Mouse (Mus musculus) olfactory bulb, adult 2 months (tissue): ENCODE data around the gene Trit1. TPM values are rescaled to one million over a fixed set of nuclear protein-coding genes. Genes with fewer than 3 reads are reported as not detected.

ENCODE experiments used
- H3K27ac ChIP-seq: fragments of 200-500 bp; 2 replicates; pipeline ENCODE4 v1.5.1; 2012; ENCODE audit warnings: low read depth, low read length; ENCODE audit not compliant: insufficient read depth
- H3K4me1 ChIP-seq: fragments of 200-500 bp; 2 replicates; pipeline ENCODE4 v1.6.1; 2012; ENCODE audit warnings: low read length; ENCODE audit not compliant: control insufficient read depth, insufficient read depth
- H3K4me3 ChIP-seq: fragments of 200-500 bp; 2 replicates; pipeline ENCODE4 v1.5.1; 2012; ENCODE audit warnings: mild to moderate bottlenecking, low read depth, low read length, moderate library complexity; ENCODE audit not compliant: insufficient read depth
- CTCF ChIP-seq: fragments of 200-500 bp; IDR thresholded peaks from 2 replicates; pipeline ENCODE4 v1.5.1; 2012; ENCODE audit warnings: low read depth, mild to moderate bottlenecking, low read length, moderate library complexity; ENCODE audit not compliant: insufficient read depth
- POLR2A ChIP-seq: fragments of 200-500 bp; IDR thresholded peaks from 2 replicates; pipeline ENCODE4 v1.6.1; 2012; ENCODE audit warnings: mild to moderate bottlenecking, low read depth, low read length, moderate library complexity; ENCODE audit not compliant: insufficient read depth
- WGBS: fragments of 180-500 bp; shearing (Covaris S2); methylation state at CpG from one replicate; pipeline ENCODE4 v1.1.7; 2018; 5-methylcytosine and 5-hydroxymethylcytosine counted together
- polyA plus RNA-seq: library from polyadenylated mRNA; stranded (reverse); fragments of >200 nt; gene quantifications from 2 replicates; pipeline ENCODE4 v1.2.4, GENCODE M21; 2012; ENCODE audit warnings: low replicate concordance; ENCODE audit not compliant: missing spikeins, insufficient read depth, insufficient read length

Gene Trit1
- polyA plus RNA-seq, 1 experiment: not detected

DNA sequence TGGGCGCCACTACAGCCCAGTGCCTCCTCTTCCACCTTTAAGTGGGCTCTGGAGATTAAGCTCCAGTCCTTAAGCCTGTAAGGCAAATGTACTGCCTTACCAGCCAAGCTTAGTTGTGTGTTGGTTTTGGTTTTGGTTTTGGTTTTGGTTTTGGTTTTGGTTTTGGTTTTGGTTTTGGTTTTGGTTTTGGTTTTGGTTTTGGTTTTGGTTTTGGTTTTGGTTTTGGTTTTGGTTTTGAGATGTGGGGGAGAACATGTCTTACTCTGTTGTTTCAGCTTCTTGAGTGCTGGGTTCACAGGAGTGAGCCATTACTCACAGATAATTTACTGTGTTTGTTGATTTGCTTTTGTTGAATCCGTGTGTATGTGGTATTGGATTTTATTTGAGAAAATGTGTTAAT, 68.9 kb downstream of the Trit1 start:
- 80% methylated on average over 2 of the region's 2 CpGs for WGBS
- TF ChIP-seq POLR2A (no peak), CTCF (no peak)
- Histone ChIP-seq H3K27ac (no peak overlapping the region), H3K4me3 (no peak overlapping the region), H3K4me1 (no peaks in the 10 kb centered on the region)

DNA sequence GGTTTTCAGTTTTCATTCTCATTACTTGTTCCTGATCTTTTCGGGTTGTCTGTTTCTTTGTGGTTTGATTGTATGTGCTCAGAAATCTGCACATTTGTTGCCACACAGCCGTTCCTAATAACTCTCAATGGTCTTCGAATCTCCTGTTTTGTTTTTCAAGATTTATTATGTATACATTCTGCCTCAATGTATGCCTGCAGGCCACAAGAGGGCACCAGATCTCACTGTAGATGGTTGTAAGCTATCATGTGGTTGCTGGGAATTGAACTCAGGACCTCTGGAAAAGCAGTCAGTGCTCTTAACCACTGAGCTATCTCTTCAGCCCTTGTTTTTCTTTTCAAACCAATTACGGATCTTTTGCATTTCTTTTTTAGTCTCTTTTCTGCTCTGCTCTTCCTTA, 70.0 kb downstream of the Trit1 start:
- WGBS: 91% methylated on average over 4 of the region's 4 CpGs
- TF ChIP-seq CTCF (no peak), POLR2A (no peak)

DNA sequence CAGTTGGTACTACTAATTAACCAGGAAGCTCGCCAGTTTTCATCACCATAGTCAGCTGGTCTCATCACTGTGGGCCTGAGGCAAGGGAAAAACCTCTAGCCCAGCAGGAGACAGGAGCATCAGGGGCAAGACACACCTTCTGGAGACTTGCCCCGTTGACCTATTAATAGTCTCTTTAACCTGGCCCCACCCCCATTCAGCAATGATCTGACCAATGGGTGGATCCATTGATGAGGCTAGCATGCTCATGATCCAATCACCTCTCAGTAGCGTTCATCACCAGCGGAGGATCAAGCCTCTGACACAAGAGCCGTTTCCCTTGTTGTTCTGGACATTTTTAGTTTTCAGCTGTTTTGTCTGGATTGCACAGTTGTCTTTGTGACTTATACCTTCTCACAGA, 76.2 kb downstream of the Trit1 start:
- no peaks in the 10 kb centered on the region for H3K4me1 ChIP-seq
- no peak overlapping the region for H3K27ac ChIP-seq
- 77% methylated on average over 5 of the region's 5 CpGs for WGBS
- H3K4me3 ChIP-seq: no peak overlapping the region
- TF ChIP-seq CTCF: no peak
- TF ChIP-seq POLR2A: no peak

More for the DNA sequence above, 70.0 kb downstream of the Trit1 start:
- Histone ChIP-seq H3K4me3 (no peak overlapping the region), H3K27ac (no peak overlapping the region), H3K4me1 (no peaks in the 10 kb centered on the region)

GRCm38 (mm10) chr4:123093064-123093776, 76.8 kb downstream of the Trit1 start:
- no peak overlapping the region for H3K4me3 ChIP-seq
- 67% methylated on average over 17 of the region's 17 CpGs for WGBS
- no peak overlapping the region for H3K27ac ChIP-seq
- TF ChIP-seq POLR2A: no peak
- no peak for TF ChIP-seq CTCF
- no peaks in the 10 kb centered on the region for H3K4me1 ChIP-seq

DNA sequence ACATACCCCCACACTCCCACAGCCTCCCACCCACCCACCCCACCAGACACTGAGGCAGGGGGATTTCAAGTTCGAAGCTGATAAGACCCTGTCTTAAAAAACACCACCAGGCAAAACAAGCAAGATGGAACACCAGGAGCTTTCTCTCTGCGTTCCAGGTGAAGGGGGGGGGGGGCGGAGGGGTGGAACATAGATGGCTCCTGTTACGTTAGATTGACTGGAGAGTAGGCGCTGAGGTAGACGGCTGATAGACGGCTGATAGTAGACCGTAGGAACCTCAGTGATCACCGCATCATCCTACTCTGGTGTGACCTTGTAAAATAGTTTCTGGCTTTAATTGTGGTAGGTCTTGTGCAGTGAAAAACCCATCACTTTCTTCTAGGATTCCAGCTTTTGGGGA, 77.5 kb downstream of the Trit1 start:
- no peak overlapping the region for H3K27ac ChIP-seq
- H3K4me3 ChIP-seq: no peak overlapping the region
- TF ChIP-seq CTCF: no peak
- no peak for TF ChIP-seq POLR2A
- H3K4me1 ChIP-seq: no peaks in the 10 kb centered on the region
- 75% methylated on average over 9 of the region's 9 CpGs for WGBS

Other genes starting within 250 kb of the Trit1 start
- 235 TPM in 1 of 2 replicates, not detected in the other for gene Ppt1, start 180.4 kb upstream of the Trit1 start, polyA plus RNA-seq
- 117 TPM in 1 of 2 replicates, not detected in the other for gene Cap1, start 130.5 kb upstream of the Trit1 start, polyA plus RNA-seq
- gene Mfsd2a, start 55.4 kb upstream of the Trit1 start, polyA plus RNA-seq: not detected in 2 replicates
- gene Mycl, start 20.9 kb upstream of the Trit1 start, polyA plus RNA-seq: not detected in 2 replicates
- not detected in 2 replicates for gene Bmp8b, start 88.6 kb downstream of the Trit1 start, polyA plus RNA-seq
- gene Oxct2b, start 99.7 kb downstream of the Trit1 start, polyA plus RNA-seq: not detected in 2 replicates
- gene Ppie, start 123.4 kb downstream of the Trit1 start, polyA plus RNA-seq: not detected in 2 replicates
- gene Hpcal4, start 166.6 kb downstream of the Trit1 start, polyA plus RNA-seq: 61.6 TPM in 1 of 2 replicates, not detected in the other
- gene Nt5c1a, start 184.9 kb downstream of the Trit1 start, polyA plus RNA-seq: not detected in 2 replicates
- not detected in 2 replicates for gene Heyl, start 217.0 kb downstream of the Trit1 start, polyA plus RNA-seq
- gene Pabpc4, start 245.8 kb downstream of the Trit1 start, polyA plus RNA-seq: not detected in 2 replicates